Mouse (Mus musculus) bone marrow macrophage, adult 2 months (primary cell): ENCODE measurements around the gene Serpine2.

Source experiments
- CTCF ChIP-seq: IDR thresholded peaks from 2 replicates; pipeline ENCODE4 v1.5.1; 2012; ENCODE audit warnings: low read depth, mild to moderate bottlenecking, low read length, moderate library complexity
- POLR2A ChIP-seq: IDR thresholded peaks from 2 replicates; pipeline ENCODE4 v1.6.1; 2012; ENCODE audit warnings: mild to moderate bottlenecking, low read depth, low read length, borderline replicate concordance

GRCm38 (mm10) chr1:79832719-79833404 is 28.1 kb downstream of the Serpine2 start:
- TF ChIP-seq CTCF = no peak
- TF ChIP-seq POLR2A = no peak
